Mouse (Mus musculus) spleen, adult 2 months (tissue): Measurements from ENCODE around the gene Stx1b.
"Not testable (repeated sequence)": the region's sequence is repeated elsewhere in the genome, so short reads cannot be mapped to it uniquely, and the experiment has no call there.

Experiments
- CTCF ChIP-seq: fragments of 200-500 bp; IDR thresholded peaks from 2 replicates; pipeline ENCODE4 v1.5.1; 2011; ENCODE audit warnings: mild to moderate bottlenecking, inconsistent platforms; ENCODE audit not compliant: insufficient read depth, insufficient read length, insufficient replicate concordance; ENCODE audit errors: extremely low read depth
- POLR2A ChIP-seq: fragments of 200-500 bp; IDR thresholded peaks from 2 replicates; pipeline ENCODE4 v1.6.1; 2011; ENCODE audit warnings: low read depth, low read length, inconsistent platforms

DNA sequence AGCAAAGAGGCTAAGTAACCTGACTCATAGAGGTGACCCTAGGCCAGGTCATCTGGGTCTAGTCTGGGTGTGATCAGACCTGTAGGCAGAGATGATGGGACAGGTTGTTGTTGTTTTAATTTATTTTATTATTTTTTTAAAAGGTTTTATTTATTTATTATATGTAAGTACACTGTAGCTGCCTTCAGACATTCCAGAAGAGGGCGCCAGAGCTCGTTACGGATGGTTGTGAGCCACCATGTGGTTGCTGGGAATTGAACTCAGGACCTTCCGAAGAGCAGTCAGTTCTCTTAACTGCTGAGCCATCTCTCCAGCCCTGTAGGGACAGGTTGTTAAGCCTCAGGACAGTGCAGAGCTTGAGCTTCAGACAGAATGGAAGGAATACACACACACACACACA, 13.5 kb upstream of the Stx1b start:
- not testable (repeated sequence) for TF ChIP-seq POLR2A, CTCF
